Mouse (Mus musculus): ENCODE data around the gene Smim7.

Smim7 gene

DNA sequence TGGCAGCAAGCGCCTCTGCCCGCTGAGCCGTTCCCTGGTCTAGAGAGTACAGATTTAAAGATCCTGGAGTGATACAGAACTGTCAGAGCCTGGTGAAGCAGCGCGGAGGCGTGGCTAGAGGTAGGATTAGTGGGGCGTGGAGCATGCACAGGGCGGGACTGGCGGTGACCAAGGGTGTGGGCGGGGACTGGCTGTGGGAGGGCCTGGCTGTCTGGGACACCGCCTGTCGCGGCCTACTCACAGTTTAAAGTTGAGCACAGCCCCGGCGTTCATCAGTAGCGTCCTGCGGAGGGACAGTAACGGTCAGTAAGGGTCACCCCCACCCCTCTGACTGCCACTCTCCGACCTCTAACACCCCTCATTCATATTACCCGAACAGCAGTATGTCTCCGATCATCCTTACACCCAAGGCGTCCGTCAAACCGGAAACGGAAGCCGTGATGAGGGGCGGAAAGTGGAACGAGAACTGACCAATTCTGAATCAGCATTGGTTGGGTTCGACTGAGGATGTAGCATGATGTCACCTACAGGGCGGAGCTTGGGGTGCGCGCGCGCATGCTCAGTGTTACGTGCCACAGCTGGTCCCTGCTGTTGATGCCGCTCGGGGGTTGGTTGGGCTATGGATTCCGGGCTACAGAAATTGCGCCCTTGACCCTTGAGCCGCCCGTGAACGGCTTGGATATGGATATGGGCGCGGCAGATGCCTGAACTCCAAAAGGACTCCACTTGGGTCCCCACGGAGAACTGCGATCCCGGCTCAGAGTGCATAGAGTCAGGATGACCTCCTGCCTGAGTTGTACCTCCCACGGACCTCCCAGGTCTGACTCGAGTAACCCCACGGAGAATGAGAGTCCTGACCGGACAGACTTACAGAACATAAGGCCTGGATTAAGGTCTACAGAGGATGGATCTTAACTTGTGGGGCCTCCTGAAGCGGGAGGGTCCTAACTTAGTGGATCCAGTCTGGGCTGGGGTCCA is at the start of gene Smim7:
Gene Smim7, minus strand, starts transcription at position 456 of the 978 bp plus-strand sequence.
- DNase-seq (ENCODE audit: low spot score in 2 of 2) = peak; percentile 98

DNA sequence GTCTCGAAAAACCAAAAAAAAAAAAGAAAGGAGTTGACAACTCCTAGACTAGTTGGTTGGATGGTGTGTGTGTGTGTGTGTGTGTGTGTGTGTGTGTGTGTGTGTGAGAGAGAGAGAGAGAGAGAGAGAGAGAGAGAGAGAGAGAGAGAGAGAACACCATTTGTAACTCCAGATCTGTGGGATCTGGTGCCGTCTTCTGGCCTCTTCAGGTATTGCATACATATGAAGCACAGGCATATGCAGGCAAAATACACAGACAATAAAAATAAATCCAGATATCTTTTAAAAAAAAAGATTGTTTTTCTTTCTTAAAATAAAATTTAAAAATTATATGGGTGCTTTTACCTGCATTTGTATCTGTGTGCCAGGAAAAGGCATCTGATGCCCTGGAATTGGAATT is 19.3 kb upstream of the Smim7 start:
- DNase-seq (ENCODE audit: low spot score in 2 of 2) = no peak

DNA sequence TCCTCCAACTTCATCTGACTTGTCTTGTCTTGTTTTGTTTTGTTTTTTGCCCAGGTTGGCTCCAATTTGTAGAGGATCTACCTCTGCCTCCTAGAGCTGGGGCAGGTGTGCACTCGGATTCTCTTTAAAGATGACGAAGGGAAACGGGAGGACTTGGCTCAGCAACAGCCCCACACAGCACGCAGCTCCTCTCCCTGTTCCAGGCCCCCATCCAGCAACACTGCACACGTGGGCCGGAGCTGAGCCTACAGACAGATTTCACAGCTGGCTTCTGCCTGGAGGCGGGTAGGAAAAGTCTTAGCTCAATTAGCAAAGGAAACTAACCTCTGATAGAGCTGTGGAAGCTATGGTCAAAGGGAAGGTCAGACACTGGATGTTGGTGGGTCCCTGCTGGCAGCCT is 18.4 kb upstream of the Smim7 start:
- DNase-seq (ENCODE audit: low spot score in 2 of 2) = no peak

DNA sequence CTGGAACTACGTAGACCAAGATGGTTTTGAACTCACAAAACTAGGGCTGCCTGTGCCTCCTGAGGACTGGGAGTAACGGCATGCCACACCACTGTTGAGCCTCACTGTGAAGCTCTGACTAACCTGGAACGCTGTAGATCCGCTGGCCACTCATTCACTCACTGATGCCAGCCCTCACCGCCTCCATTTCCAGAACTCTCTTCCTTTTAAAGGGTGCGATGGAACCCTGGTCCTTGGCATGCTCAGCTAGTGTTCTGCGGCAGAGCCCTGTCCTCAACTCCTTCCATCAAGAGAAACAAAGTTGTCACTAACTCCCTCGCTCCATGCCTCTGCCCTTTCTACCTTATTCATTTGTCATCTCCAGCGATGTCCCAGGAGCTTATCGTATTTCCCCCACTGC is 18.0 kb upstream of the Smim7 start:
- DNase-seq (ENCODE audit: low spot score in 2 of 2) = no peak

DNA sequence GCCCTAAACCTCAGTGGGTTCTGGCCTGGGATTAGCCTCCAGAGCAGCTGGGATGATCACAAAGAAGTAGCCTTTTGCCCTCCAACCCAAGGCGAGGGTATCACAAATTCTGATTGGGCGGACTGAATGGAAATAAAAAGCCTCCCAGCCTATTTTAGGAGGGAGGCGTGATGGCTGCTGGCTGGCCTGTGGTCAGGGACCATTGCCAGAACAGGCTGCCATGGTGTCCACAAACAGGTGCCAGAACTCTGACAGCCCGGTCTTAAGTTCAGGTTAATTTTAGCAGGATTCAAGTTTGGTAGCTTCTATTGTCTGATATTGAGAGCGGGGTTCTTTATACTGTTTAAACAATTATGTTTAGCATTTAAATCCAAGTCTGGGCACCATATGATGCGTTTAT is 16.9 kb upstream of the Smim7 start:
- no peak for DNase-seq (ENCODE audit: low spot score in 2 of 2)

DNA sequence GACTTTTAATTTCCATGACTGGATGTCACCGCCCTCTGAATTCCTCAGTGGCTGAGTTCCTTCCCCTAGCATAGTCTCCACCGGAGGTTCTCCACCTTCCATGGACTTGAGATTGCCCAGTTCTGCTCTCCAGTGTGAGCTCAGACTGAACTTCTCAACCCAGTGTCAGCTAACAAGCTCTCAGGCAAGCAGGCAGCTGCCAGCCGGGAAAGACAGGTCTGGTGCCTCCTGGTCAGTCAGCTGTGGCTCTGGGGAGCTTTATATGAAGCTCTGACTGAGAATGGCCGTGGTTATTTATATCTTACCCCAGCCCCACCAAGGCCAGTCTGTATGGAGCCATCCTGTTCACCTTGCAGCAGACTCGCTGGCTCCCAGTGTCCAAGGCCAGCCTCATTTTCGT is 13.5 kb upstream of the Smim7 start:
- DNase-seq (ENCODE audit: low spot score in 2 of 2) = no peak

GRCm38 (mm10) chr8:72583056-72583771 is 12.3 kb upstream of the Smim7 start:
- no peak for DNase-seq (ENCODE audit: low spot score in 2 of 2)

DNA sequence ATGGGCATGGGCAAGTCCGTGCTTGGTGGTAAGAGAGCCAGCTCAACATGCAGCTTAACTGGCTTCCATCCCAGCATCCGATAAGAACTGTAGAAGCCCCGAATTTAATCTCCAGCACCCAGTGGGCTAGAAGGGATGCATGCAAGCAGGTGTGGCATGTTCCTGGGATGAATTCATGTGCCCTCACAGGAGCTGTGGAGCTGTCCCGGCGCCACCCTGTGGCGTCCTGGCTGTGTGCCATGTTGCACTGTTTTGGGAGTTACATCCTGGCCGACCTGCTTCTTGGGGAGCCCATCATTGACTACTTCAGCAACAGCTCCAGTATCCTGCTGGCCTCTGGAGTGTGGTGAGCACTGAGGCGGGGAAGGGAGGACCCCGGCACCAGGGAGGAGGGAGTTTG is 8.5 kb upstream of the Smim7 start:
- no peak for DNase-seq (ENCODE audit: low spot score in 2 of 2)

- no peak for DNase-seq (ENCODE audit: low spot score in 2 of 2)
Observed at GRCm38 (mm10) chr8:72577941-72578340, 7.1 kb upstream of the Smim7 start.

DNA sequence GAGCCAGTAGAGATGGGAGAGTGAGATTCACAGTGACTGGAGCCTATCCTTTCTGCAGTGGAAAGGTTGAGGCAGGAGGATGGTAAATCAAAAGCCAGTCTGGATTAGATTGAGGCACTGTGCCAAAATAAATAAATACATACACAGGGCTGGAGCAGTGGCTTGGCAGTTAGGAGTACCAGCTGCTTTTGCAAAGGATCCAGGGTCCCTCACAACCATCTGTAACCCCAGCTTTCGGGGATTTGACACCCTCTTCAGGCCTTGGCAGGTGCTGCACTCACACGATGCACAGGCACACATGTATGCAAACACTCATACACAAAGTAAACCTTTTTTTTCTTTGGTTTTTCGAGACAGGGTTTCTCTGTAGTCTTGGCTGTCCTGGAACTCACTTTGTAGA is 6.4 kb upstream of the Smim7 start:
- no peak for DNase-seq (ENCODE audit: low spot score in 2 of 2)

DNA sequence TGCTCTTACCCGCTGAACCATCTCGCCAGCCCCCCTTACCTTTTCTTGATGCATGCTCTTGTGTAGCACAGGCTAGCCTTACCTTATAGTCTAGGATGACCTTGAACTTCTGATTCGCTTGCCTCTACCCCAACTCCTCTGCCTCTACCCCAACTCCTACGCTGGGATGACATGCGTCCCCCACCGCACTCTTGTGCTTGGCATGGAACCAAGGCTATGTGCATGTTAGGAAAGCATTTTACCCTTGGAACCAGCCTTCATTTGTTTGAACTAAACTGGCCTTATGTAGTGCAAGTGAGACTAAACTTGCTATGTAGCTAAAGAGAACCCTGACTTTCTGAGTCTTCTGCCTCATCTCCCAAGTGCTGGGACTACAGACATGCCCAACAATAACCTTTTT is 5.0 kb upstream of the Smim7 start:
- DNase-seq (ENCODE audit: low spot score in 2 of 2) = no peak

DNA sequence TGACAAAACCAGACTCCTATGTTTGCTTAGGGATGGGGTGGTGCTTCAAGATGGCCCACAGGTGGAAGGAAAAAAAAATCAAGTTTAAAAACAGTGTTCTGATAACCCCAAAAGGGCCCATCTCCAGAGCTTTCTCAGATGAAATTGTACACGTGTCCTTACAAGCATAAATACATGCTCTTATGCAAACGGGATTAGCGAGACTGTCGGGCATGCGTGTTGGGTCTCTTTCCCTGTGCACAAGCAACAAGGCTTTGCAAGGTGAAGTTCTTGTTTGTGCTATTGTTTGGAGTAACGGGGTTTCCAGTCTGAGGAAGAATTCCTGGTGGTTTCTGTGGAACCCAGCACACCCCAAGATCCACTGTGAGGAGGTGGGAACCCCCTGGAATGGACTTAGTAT is 2.6 kb upstream of the Smim7 start:
- no peak for DNase-seq (ENCODE audit: low spot score in 2 of 2)

- DNase-seq (ENCODE audit: low spot score in 2 of 2) = no peak
Observed at GRCm38 (mm10) chr8:72572507-72572906, 1.6 kb upstream of the Smim7 start.

- DNase-seq (ENCODE audit: low spot score in 2 of 2) = peak; percentile 80 to 84
Observed at GRCm38 (mm10) chr8:72571611-72572473, 954 bp upstream of the Smim7 start, which contains the start of gene Tmem38a. Gene Tmem38a (plus strand): TSS chr8:72572055.

DNA sequence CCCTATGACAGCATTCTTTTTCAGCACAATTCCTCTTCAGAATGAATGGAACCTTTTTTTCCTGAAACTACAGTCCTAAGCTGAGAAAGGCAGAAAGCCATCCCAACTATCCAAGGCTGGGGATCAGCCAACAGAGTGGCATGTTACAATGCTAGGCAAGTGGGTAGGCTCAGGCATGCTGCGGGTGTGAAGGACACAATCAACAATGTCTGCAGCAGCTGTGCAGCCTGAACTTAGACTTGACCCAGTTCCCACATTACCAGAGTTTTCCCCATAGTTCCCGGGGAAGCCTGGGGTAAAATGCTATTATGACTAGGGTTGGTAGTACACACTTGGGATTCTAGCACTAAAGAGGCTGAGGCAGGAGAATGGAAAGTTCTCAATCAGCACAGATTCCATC is 4.9 kb downstream of the Smim7 start:
- DNase-seq (ENCODE audit: low spot score in 2 of 2) = no peak

DNA sequence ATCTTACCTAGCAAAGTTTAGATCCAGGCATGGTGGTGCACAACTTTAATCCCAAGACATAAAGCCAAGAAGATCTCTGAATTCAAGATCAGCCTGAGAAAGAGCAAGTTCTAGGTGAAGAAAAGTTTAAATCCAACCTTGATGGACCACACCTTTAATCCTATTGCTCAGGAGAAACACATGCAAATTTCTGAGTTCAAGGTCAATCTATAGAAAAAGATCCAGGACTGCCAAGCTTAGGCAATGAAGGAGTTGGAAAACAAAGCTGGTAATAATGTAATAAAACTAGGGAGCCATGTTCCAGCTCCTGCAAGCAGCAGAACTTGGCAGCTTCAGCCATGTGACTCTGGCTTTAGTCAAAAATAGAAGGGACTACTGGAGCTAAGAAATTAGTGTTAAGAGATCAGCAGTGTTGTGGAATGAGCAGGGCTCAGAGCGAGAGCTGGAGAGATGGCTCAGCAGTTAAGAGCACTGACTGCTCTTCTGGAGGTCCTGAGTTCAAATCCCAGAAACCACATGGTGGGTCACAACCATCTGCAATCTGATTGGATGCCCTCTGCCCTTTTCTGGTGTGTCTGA is 9.7 kb downstream of the Smim7 start:
- no peak for DNase-seq (ENCODE audit: low spot score in 2 of 2)

GRCm38 (mm10) chr8:72555770-72556169 is 15.1 kb downstream of the Smim7 start:
- DNase-seq (ENCODE audit: low spot score in 2 of 2) = no peak

DNA sequence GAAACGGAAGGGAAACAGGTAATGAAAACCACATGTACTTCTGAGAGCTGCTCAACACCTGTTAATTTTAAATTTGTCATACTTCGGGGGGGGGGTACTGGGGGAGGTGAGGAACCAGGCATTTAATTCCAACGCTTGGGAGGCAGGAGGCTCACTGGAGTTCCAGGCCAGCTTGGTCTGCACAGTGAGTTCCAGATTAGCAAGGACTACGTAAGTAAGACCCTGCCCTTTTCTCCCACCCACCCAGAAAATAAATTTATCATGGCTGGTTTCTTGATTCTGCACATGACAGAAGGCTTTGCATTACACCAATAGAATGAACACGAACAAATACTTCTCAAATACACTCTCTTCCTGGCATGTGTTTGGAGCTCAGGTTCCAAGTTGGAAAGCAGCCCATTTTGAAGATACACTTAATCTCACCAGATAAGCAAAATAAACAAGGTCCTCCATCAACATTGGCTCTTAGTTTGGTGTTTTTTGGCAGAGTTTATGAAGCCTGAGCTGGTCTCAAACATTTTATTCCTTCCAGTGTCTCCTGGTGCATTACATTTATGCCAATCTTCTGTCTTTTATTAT is 21.5 kb downstream of the Smim7 start:
- no peak for DNase-seq (ENCODE audit: low spot score in 2 of 2)

DNA sequence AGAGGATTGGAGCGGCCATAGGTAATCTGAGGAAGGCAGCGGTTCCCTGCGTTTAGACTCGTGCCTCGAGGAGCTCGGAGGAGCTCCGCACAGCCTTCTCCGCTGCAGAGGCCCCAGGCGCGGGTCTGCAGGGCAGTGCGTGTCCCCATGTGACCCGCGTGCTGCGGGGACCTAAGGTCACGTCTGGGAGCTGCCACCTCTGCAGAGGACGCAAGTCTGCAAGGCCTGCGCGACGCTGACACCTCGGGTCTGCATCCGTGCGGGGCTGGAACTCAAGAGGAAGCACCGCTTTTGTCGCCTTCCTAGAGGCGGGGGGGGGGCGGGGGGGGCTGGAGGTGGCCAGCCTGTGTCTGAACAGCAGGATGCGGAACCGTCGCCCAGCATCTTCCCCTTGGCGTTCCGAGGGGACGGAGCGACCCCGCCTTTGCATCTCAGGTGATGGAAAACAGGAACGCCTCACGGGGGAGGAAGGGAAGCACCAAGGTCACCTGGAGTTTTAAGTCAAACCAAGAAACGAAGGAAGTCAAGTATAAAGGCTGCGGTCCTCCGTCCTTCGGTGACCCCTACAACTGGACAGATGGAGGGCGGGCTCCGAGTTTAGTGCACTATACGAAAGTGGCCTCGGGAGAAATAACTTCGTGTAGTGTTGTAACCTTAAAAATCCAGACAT is 22.1 kb downstream of the Smim7 start:
- DNase-seq (ENCODE audit: low spot score in 2 of 2) = no peak

DNA sequence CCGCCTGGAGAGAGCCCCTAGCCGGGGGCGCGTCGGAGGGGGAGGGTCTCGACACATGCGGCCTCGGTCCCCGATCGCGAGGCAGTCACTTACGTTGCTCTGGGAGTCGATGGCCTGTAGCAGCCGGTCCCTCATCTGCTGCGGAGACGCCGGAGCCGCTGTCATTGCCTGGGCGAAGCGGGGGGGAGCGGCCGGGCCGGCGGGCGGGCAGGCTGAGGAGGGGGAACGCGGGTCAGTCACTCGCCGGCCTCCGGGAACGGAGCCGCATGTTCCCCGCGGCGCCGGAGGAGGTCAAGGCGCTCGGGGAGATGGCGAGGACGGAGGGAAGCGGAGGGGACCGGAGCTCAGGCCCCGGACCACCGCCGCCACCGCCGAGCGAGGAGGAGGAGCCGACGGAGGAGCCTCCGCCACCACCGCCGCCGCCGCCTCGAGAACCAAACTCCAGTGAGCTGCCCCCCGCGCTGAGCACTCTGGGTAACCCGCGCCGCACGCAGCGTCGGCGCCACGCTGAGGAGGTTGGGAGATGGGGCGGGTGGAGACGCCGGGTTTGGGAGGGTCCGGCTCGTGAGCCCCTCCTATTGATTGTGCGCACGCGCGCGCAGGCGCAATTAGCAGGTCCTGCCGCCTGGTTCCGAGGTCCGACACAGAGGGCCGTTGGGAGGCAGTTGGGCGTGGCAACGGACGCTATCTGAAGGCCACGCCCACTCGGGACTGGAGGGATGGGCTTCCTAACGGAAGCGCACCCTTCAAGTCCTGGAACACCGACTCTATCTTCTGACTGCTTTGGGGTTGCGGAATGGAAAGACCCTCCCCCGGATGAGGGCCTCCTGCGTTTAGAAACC is 22.9 kb downstream of the Smim7 start, which contains the start of gene Med26:
Gene Med26, minus strand, starts transcription at position 469 of the 842 bp plus-strand sequence.
- peak; percentile 98 for DNase-seq (ENCODE audit: low spot score in 2 of 2)

Data from urinary bladder, postnatal 4 days (tissue).